Mouse (Mus musculus) lung, embryonic 16.5 days (tissue): ENCODE measurements at regions not wholly inside any gene's neighbourhood (a gene's known extent, or its start where the extent isn't known, plus 50 kb on each side); places are given as distances from the start of the nearest gene placed in this dataset.

ENCODE experiments used
- ATAC-seq: fragments of 200-750 bp; cut with Nextera tagmentation; 2 replicates; pipeline ENCODE4 v1.8.0; 2017; ENCODE audit warnings: low read depth, mild to moderate bottlenecking, moderate library complexity
- H3K27ac ChIP-seq: fragments of 300-500 bp; sonication (generic); 2 replicates; pipeline ENCODE4 v1.5.1; 2014; ENCODE audit warnings: mild to moderate bottlenecking, control low read depth, low read length
- H3K27me3 ChIP-seq: fragments of 300-500 bp; sonication (generic); 2 replicates; pipeline ENCODE4 v1.6.1; 2014; ENCODE audit warnings: low read depth, low read length, mixed read lengths; ENCODE audit not compliant: control insufficient read depth, insufficient read depth
- H3K36me3 ChIP-seq: fragments of 300-500 bp; sonication (generic); 2 replicates; pipeline ENCODE4 v1.6.1; 2014; ENCODE audit warnings: low read length; ENCODE audit not compliant: control insufficient read depth, insufficient read depth
- H3K4me1 ChIP-seq: fragments of 300-500 bp; sonication (generic); replicated peaks from 2 replicates; pipeline ENCODE4 v1.6.1; 2014; ENCODE audit warnings: low read length, mixed read lengths; ENCODE audit not compliant: control insufficient read depth, insufficient read depth
- H3K4me2 ChIP-seq: fragments of 300-500 bp; sonication (generic); 2 replicates; pipeline ENCODE4 v1.6.1; 2014; ENCODE audit warnings: low read depth, low read length, control low read depth
- H3K4me3 ChIP-seq: fragments of 300-500 bp; sonication (generic); 2 replicates; pipeline ENCODE4 v1.5.1; 2014; ENCODE audit warnings: mild to moderate bottlenecking, low read length, control low read depth
- H3K9ac ChIP-seq: fragments of 300-500 bp; sonication (generic); 2 replicates; pipeline ENCODE4 v1.6.1; 2014; ENCODE audit warnings: low read length, control low read depth
- H3K9me3 ChIP-seq: fragments of 300-500 bp; sonication (generic); 2 replicates; pipeline ENCODE4 v1.6.1; 2016; ENCODE audit warnings: low read length; ENCODE audit not compliant: control insufficient read depth
- WGBS: fragments of 180-500 bp; shearing (Covaris S2); extraction: QIAGEN DNeasy Blood & Tissue Kit; methylation state at CpG from one replicate; pipeline ENCODE4 v1.1.7; 2014; 5-methylcytosine and 5-hydroxymethylcytosine counted together

GRCm38 (mm10) chr13:106318980-106319379 lies 617.8 kb downstream of the Ipo11 start:
- Histone ChIP-seq H3K27ac (no peak overlapping the region), H3K36me3 (no peaks in the 10 kb centered on the region), H3K4me3 (no peak overlapping the region), H3K27me3 (no peaks in the 10 kb centered on the region), H3K4me2 (no peak overlapping the region), H3K4me1 (no peaks in the 10 kb centered on the region), H3K9me3 (no peaks in the 10 kb centered on the region), H3K9ac (no peak overlapping the region)
- no peak for ATAC-seq
- 75% methylated on average over 3 of the region's 3 CpGs for WGBS

GRCm38 (mm10) chr13:106318476-106318875 lies 618.3 kb downstream of the Ipo11 start:
- H3K27ac ChIP-seq = no peak overlapping the region
- no peaks in the 10 kb centered on the region for H3K9me3 ChIP-seq
- H3K4me2 ChIP-seq = no peak overlapping the region
- 76% methylated on average over 6 of the region's 6 CpGs for WGBS
- no peak for ATAC-seq
- H3K9ac ChIP-seq = no peak overlapping the region
- H3K4me3 ChIP-seq = no peak overlapping the region
- no peaks in the 10 kb centered on the region for H3K4me1 ChIP-seq
- H3K27me3 ChIP-seq = no peaks in the 10 kb centered on the region
- H3K36me3 ChIP-seq = no peaks in the 10 kb centered on the region

GRCm38 (mm10) chr13:106317300-106317699 lies 619.5 kb downstream of the Ipo11 start:
- H3K4me3 ChIP-seq = no peak overlapping the region
- WGBS = 65% methylated on average over 2 of the region's 2 CpGs
- no peak overlapping the region for H3K9ac ChIP-seq
- no peak overlapping the region for H3K27ac ChIP-seq
- no peaks in the 10 kb centered on the region for H3K9me3 ChIP-seq
- H3K4me2 ChIP-seq = no peak overlapping the region
- no peak for ATAC-seq
- no peaks in the 10 kb centered on the region for H3K27me3 ChIP-seq
- H3K36me3 ChIP-seq = no peaks in the 10 kb centered on the region
- H3K4me1 ChIP-seq = no peaks in the 10 kb centered on the region

GRCm38 (mm10) chr13:106281181-106281580 lies 655.6 kb downstream of the Ipo11 start:
- H3K9ac ChIP-seq = no peak overlapping the region
- no peak overlapping the region for H3K27ac ChIP-seq
- no peaks in the 10 kb centered on the region for H3K36me3 ChIP-seq
- H3K9me3 ChIP-seq = no peaks in the 10 kb centered on the region
- no peak overlapping the region for H3K4me3 ChIP-seq
- H3K4me1 ChIP-seq = no peaks in the 10 kb centered on the region
- no peaks in the 10 kb centered on the region for H3K27me3 ChIP-seq
- WGBS = 29% methylated on average over 3 of the region's 3 CpGs
- H3K4me2 ChIP-seq = no peak overlapping the region
- ATAC-seq = no peak

- ATAC-seq = no peak
- no peak overlapping the region for H3K9ac ChIP-seq
- no peak overlapping the region for H3K4me3 ChIP-seq
- no peaks in the 10 kb centered on the region for H3K36me3 ChIP-seq
- no peak overlapping the region for H3K4me2 ChIP-seq
- no peaks in the 10 kb centered on the region for H3K4me1 ChIP-seq
- no peaks in the 10 kb centered on the region for H3K9me3 ChIP-seq
- no peaks in the 10 kb centered on the region for H3K27me3 ChIP-seq
- WGBS = 50% methylated on average over 1 of the region's 1 CpGs
- H3K27ac ChIP-seq = no peak overlapping the region
Observed at GRCm38 (mm10) chr13:106259874-106260273, 676.9 kb downstream of the Ipo11 start.
